Mouse (Mus musculus): ENCODE results near the gene Plekhh1. TPM values are rescaled to one million over a fixed set of nuclear protein-coding genes. Genes with fewer than 3 reads are reported as not detected.

The Plekhh1 gene
- polyA plus RNA-seq, 1 experiment from 2014 or later: 3.3 TPM

GRCm38 (mm10) chr12:79041436-79041835 lies 12.5 kb downstream of the Plekhh1 start:
- H3K27ac ChIP-seq: no peak overlapping the region
- peaks cover 14% of the 10 kb centered on the region for H3K36me3 ChIP-seq
- H3K4me1 ChIP-seq: 0 out of 2 replicates have a peak, but pooled peaks cover 3% of the 10 kb centered on the region
- no peaks in the 10 kb centered on the region for H3K27me3 ChIP-seq (ENCODE audit: low read depth, poor library complexity, severe bottlenecking)
- no peak for DNase-seq (ENCODE audit: low spot score)
- H3K9me3 ChIP-seq (replicated peaks): no peaks in the 10 kb centered on the region
- no peak overlapping the region for H3K4me3 ChIP-seq

GRCm38 (mm10) chr12:79044668-79045067 lies 15.7 kb downstream of the Plekhh1 start:
- Histone ChIP-seq H3K27me3 (ENCODE audit: low read depth, poor library complexity, severe bottlenecking) (no peaks in the 10 kb centered on the region), H3K9me3 (replicated peaks) (no peaks in the 10 kb centered on the region), H3K4me1 (0 out of 2 replicates have a peak, but pooled peaks cover 3% of the 10 kb centered on the region), H3K36me3 (peaks cover 14% of the 10 kb centered on the region), H3K27ac (no peak overlapping the region), H3K4me3 (no peak overlapping the region)
- 79% methylated on average over 8 of the region's 8 CpGs for WGBS
- DNase-seq (ENCODE audit: low spot score): no peak

- Histone ChIP-seq H3K36me3 (peaks cover 17% of the 10 kb centered on the region), H3K4me1 (0 out of 2 replicates have a peak, but pooled peaks cover 3% of the 10 kb centered on the region), H3K4me3 (no peak overlapping the region), H3K9me3 (replicated peaks) (no peaks in the 10 kb centered on the region), H3K27me3 (ENCODE audit: low read depth, poor library complexity, severe bottlenecking) (no peaks in the 10 kb centered on the region), H3K27ac (no peak overlapping the region)
- no peak for DNase-seq (ENCODE audit: low spot score)
- 92% methylated on average over 6 of the region's 6 CpGs for WGBS
Measured at GRCm38 (mm10) chr12:79046171-79046570, 17.2 kb downstream of the Plekhh1 start.

GRCm38 (mm10) chr12:79047203-79047602 lies 18.2 kb downstream of the Plekhh1 start:
- Histone ChIP-seq H3K27ac (no peak overlapping the region), H3K27me3 (ENCODE audit: low read depth, poor library complexity, severe bottlenecking) (no peaks in the 10 kb centered on the region), H3K36me3 (peaks cover 17% of the 10 kb centered on the region), H3K9me3 (replicated peaks) (no peaks in the 10 kb centered on the region), H3K4me3 (no peak overlapping the region), H3K4me1 (0 out of 2 replicates have a peak, but pooled peaks cover 3% of the 10 kb centered on the region)
- WGBS: 92% methylated on average over 7 of the region's 7 CpGs
- DNase-seq (ENCODE audit: low spot score): no peak

GRCm38 (mm10) chr12:79048898-79049297 lies 19.9 kb downstream of the Plekhh1 start:
- Histone ChIP-seq H3K4me3 (no peak overlapping the region), H3K36me3 (peaks cover 20% of the 10 kb centered on the region), H3K9me3 (replicated peaks) (no peaks in the 10 kb centered on the region), H3K27me3 (ENCODE audit: low read depth, poor library complexity, severe bottlenecking) (no peaks in the 10 kb centered on the region), H3K4me1 (0 out of 2 replicates have a peak, but pooled peaks cover 3% of the 10 kb centered on the region), H3K27ac (no peak overlapping the region)
- no peak for DNase-seq (ENCODE audit: low spot score)
- 92% methylated on average over 1 of the region's 1 CpGs for WGBS

- no peak overlapping the region for H3K27ac ChIP-seq
- 77% methylated on average over 2 of the region's 2 CpGs for WGBS
- H3K36me3 ChIP-seq: peaks cover 26% of the 10 kb centered on the region
- H3K4me3 ChIP-seq: no peak overlapping the region
- 0 out of 2 replicates have a peak, but pooled peaks cover 1% of the 10 kb centered on the region for H3K4me1 ChIP-seq
- H3K9me3 ChIP-seq (replicated peaks): no peaks in the 10 kb centered on the region
- no peaks in the 10 kb centered on the region for H3K27me3 ChIP-seq (ENCODE audit: low read depth, poor library complexity, severe bottlenecking)
- no peak for DNase-seq (ENCODE audit: low spot score)
Measured at GRCm38 (mm10) chr12:79049807-79050206, 20.8 kb downstream of the Plekhh1 start.

GRCm38 (mm10) chr12:79050545-79051212 lies 21.7 kb downstream of the Plekhh1 start:
- Histone ChIP-seq H3K27me3 (ENCODE audit: low read depth, poor library complexity, severe bottlenecking) (no peaks in the 10 kb centered on the region), H3K9me3 (replicated peaks) (no peaks in the 10 kb centered on the region), H3K27ac (no peak overlapping the region), H3K4me3 (no peak overlapping the region), H3K36me3 (peaks cover 25% of the 10 kb centered on the region), H3K4me1 (no peaks in the 10 kb centered on the region)
- no peak for DNase-seq (ENCODE audit: low spot score)
- 87% methylated on average over 3 of the region's 3 CpGs for WGBS

GRCm38 (mm10) chr12:79052073-79052472 lies 23.1 kb downstream of the Plekhh1 start:
- no peak for DNase-seq (ENCODE audit: low spot score)
- Histone ChIP-seq H3K27ac (no peak overlapping the region), H3K27me3 (ENCODE audit: low read depth, poor library complexity, severe bottlenecking) (no peaks in the 10 kb centered on the region), H3K36me3 (peaks cover 22% of the 10 kb centered on the region), H3K9me3 (replicated peaks) (no peaks in the 10 kb centered on the region), H3K4me3 (no peak overlapping the region), H3K4me1 (no peaks in the 10 kb centered on the region)
- WGBS: 92% methylated on average over 2 of the region's 2 CpGs

- DNase-seq (ENCODE audit: low spot score): no peak
- no peaks in the 10 kb centered on the region for H3K9me3 ChIP-seq (replicated peaks)
- H3K27me3 ChIP-seq (ENCODE audit: low read depth, poor library complexity, severe bottlenecking): no peaks in the 10 kb centered on the region
- 86% methylated on average over 7 of the region's 7 CpGs for WGBS
- H3K27ac ChIP-seq: no peak overlapping the region
- peaks cover 25% of the 10 kb centered on the region for H3K36me3 ChIP-seq
- H3K4me3 ChIP-seq: no peak overlapping the region
- no peaks in the 10 kb centered on the region for H3K4me1 ChIP-seq
Measured at GRCm38 (mm10) chr12:79055276-79055675, 26.3 kb downstream of the Plekhh1 start.

- DNase-seq (ENCODE audit: low spot score): no peak
- Histone ChIP-seq H3K9me3 (replicated peaks) (no peaks in the 10 kb centered on the region), H3K4me3 (no peak overlapping the region), H3K36me3 (peaks cover 25% of the 10 kb centered on the region), H3K27me3 (ENCODE audit: low read depth, poor library complexity, severe bottlenecking) (no peaks in the 10 kb centered on the region), H3K27ac (no peak overlapping the region), H3K4me1 (no peaks in the 10 kb centered on the region)
- WGBS: 74% methylated on average over 6 of the region's 6 CpGs
Measured at GRCm38 (mm10) chr12:79059573-79059972, 30.6 kb downstream of the Plekhh1 start.

- Histone ChIP-seq H3K9me3 (replicated peaks) (no peaks in the 10 kb centered on the region), H3K4me3 (no peak overlapping the region), H3K36me3 (peaks cover 20% of the 10 kb centered on the region), H3K4me1 (no peaks in the 10 kb centered on the region), H3K27ac (no peak overlapping the region), H3K27me3 (ENCODE audit: low read depth, poor library complexity, severe bottlenecking) (no peaks in the 10 kb centered on the region)
- no peak for DNase-seq (ENCODE audit: low spot score)
- WGBS: 92% methylated on average over 9 of the region's 9 CpGs
Measured at GRCm38 (mm10) chr12:79060134-79060533, 31.2 kb downstream of the Plekhh1 start.

GRCm38 (mm10) chr12:79060766-79061652 lies 32.0 kb downstream of the Plekhh1 start:
- DNase-seq (ENCODE audit: low spot score): no peak
- Histone ChIP-seq H3K9me3 (replicated peaks) (no peaks in the 10 kb centered on the region), H3K27me3 (ENCODE audit: low read depth, poor library complexity, severe bottlenecking) (no peaks in the 10 kb centered on the region), H3K4me3 (no peak overlapping the region), H3K4me1 (no peaks in the 10 kb centered on the region), H3K27ac (no peak overlapping the region; the same call in 1 of the 2 replicates), H3K36me3 (peaks cover 22% of the 10 kb centered on the region)
- 82% methylated on average over 7 of the region's 7 CpGs for WGBS

- no peaks in the 10 kb centered on the region for H3K27me3 ChIP-seq (ENCODE audit: low read depth, poor library complexity, severe bottlenecking)
- WGBS: 92% methylated on average over 13 of the region's 13 CpGs
- H3K4me1 ChIP-seq: no peaks in the 10 kb centered on the region
- peaks cover 41% of the 10 kb centered on the region for H3K36me3 ChIP-seq
- no peak overlapping the region for H3K27ac ChIP-seq
- no peak overlapping the region for H3K4me3 ChIP-seq
- H3K9me3 ChIP-seq (replicated peaks): no peaks in the 10 kb centered on the region
- no peak for DNase-seq (ENCODE audit: low spot score)
Measured at GRCm38 (mm10) chr12:79064451-79064850, 35.5 kb downstream of the Plekhh1 start.

All from limb, embryonic 10.5 days (tissue).